Mouse (Mus musculus) NIH3T3 (cell line): ENCODE data around the gene Spen.
A peak's percentile ranks its signal among the peaks of the same experiment; 100 is the strongest.
"Not testable (repeated sequence)": the region's sequence is repeated elsewhere in the genome, so short reads cannot be mapped to it uniquely, and the experiment has no call there.

Experiments used
- DNase-seq: peaks from one replicate; pipeline ENCODE4 v3.0.0-alpha.2; 2012; ENCODE audit warnings: low read depth

The Spen gene

DNA sequence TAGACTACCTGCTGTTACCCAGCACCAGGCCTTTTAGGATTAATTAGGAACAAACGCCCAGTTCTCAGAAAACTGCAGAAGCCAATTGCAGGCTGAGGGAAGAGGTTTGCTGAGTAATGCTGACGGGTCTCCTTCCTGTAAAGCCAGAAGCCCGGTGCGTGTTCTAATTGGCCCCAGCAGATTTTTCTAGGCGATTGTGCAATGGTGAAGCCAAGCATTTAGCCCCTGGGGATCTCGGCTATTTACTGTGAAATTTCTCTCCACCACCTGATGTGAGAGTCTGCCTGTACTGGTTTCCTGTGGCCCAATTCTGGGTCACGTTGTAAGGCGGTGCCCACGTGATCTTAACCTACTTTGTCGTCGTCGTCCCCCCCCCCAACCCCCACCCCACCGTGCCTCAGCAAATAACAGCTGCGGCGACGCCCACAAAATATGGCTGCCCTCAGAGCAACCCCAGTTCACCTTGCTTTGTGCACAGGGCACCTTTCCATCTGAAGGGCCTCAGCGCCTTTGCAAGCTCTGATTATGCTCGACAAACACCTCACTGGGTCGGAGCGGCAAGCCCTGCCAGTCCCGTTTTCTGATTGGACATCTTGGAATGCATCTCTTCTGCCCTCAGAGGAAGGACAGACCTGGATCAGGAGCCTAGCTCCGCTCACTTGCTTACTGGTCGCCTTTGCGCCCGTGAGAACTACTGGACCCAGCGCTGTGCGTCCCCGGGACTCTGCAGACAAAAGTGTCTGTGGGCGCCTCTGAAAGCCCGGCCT lies 20.9 kb upstream of the Spen start:
- DNase-seq, result peak; percentile 95

DNA sequence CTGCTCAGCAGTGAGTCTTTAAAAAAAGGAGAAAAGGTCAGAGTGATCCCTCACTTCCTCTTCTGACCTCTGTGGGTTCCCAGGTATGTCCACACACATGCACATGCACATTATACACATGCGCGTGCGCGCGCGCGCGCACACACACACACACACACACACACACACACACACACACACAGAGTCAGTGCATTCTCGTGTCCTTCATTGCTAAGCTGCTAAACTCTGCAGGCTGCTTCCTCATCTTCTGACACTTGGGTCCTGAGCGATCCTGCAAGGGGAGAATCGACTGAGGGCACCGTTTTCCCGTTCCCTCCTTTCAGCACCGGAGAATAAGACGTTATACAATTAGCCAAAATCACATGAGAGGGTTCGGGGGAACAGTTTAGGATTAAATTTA lies 20.3 kb upstream of the Spen start:
- peak; percentile 76 for DNase-seq

DNA sequence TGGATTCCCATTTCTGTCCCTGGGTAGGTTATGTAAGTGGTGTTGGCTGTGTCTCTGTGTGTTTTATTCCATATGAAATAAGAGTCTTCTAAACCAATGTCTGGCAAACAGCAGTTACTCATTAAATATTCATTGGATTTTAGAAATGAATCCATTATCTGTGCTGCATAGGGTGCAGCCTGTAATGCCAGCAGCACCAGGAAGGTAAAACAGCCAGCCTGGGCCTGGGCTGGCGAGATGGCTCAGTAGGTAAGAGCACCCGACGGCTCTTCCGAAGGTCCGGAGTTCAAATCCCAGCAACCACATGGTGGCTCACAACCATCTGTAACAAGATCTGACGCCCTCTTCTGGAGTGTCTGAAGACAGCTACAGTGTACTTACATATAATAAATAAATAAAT lies 17.8 kb upstream of the Spen start:
- DNase-seq, result not testable (repeated sequence)

DNA sequence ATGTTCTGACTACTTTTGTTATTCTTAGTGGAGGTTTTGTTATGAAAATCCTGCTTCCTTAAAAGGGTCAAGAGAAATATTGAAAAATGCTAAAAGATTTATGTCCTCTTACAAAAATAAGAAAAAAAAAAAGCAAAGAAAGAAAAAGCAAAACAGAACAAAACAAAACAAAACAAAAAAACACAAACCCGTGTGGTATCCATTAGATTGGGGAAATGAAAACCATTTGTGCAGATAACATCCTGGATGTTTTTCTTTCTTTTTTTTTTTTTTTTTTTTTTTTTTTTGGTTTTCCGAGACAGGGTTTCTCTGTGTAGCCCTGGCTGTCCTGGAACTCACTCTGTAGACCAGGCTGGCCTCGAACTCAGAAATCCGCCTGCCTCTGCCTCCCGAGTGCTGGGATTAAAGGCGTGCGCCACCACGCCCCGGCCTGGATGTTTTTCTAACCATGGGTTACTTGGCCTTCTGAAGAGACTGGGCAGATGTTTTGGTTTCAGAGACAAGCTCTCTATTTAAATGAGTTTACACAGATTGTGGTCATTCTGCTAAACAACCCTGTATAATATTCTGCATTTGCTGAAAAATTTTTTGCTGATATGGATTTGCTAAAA lies 16.0 kb upstream of the Spen start:
- not testable (repeated sequence) for DNase-seq

DNA sequence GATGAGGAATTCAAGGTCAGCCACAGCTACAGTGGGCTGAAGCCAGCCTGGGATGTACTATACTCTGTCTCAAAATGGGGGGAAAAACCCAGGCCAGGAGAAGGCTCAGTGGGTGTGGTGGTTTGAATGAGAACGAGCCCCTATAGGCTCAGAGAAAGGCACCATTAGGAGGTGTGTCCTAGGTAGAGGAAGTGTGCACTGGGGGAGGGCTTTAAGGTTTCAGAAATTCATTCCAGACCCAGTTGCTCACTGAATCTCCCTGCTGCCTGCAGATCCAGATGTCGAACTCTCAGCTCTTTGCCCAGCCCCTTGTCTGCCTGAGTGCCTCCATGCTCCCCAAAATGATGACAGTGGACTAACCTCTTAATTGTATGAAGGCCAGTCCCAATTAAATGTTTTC lies 14.1 kb upstream of the Spen start:
- peak; percentile 82 for DNase-seq

DNA sequence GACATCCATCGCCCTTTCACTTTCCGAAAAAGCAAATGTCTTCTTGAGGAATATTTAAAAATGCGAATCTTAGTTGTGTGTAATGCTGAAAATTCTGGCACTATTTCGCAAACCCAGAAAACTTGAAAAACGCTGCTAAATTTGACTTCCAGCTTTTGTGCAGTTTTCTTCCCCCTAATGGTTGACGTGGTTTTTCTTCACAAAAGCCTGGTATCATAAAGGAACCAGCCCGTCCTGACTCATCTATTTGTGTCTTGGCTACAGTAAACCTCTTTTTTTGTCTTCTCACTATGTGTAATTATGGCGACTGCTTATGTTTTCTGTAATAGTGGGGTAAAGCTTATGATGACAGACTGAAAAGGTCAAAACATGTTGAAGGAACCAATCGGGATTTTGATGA lies 8.9 kb upstream of the Spen start:
- DNase-seq, result peak; percentile 52

DNA sequence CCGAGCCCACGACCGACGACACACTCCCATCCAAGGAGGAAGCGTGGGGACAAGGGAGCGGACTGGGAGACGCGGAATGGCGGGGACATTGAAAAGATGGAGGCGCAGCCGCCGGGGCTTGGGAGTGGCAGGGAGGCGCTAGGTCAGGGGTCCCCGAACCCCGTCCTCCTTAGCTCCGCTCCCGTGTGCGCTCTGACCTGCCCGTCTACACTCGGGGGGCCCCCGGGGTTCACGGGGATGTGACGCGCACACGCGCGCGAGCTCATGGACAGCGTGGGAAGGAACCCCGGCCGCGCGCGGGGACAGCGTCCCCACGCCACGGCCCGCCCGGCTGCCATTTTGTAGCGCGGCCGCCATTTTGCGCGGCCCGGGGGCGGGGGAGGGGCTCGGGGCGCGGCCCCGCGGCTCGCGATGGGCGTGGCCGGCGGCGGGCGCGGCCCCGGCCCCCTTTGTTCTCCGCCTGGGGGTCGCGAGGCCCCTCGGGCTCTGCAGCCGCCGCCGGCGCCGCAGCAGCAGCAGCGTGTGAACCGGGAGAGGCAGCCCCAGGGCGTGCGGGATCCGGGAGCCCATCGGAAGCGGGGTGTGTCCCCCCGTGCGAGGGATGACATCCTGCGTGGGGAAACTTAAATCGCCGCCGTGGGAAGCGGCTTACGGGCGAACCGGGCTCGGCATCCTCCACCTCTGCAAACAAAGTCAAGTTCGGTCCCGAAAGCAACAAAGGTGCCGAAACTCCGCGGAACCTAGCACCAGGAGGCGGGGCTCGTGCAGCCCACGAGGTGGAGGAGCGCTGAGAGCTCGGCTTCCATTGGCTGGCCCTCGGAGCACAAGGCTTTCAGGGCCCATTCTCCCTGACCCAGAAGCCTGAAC lies 8.2 kb upstream of the Spen start:
- peak; percentile 90 for DNase-seq

DNA sequence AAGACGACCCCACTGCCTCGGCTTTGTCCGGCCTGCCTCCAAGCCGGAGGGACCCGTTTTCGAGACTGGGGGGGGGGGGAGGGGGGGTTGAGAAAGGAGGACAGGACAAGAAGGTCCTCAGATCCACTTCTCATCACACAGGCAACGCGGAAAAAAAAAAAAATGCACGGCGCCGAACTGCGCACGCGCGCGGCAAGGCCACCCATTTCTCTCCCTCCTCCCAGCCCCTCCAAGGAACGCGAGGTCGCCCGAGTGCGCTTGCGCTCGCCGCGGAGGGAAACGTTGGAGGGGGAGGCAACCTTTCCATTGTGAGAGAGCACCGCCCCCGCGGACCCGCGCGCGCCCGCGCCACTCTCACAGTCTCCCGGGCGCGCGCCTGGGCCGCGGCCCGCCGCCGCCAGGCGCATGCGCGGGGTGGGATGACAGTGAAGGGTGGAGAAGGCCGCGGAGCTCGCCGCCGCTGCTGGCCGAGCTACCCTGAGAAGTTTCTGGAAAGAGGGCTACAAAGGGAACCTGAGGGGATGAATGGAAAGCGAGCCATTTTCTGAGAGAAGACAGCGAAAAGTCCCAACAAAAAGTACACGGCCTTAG lies 7.4 kb upstream of the Spen start:
- peak; percentile 99 for DNase-seq

DNA sequence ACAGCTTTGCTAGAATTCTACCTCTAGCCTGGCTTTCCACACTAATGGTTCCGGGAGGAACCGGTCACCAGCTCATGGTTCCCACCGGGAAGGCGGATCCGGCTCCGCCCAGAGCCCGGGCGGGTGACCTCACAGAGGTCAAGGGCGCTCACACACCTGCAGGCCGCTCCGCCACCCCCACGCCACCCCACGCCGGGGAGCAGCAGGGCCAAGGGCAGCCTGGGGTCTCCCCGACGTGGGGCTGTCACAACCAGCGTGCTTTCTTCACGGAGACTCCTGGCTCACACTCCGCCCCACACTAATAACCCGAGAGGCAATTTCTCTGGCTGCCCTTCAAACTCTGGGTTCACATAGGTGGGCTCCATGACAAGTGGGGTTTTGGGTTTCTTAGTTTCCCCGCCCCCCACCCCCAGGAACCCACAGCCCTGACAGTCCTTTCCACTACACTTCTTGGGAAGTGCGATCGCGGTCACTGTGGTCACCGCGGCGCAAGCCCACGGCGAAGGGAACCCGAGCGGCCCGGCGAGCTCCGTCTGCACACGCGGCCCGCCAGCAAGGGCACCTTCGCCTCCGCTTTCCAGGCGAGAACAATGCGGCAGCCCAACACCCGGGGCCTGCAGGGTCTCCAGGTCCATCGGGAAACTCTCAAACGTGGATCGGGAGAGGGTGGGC lies 6.8 kb upstream of the Spen start:
- DNase-seq, result peak; percentile 75

DNA sequence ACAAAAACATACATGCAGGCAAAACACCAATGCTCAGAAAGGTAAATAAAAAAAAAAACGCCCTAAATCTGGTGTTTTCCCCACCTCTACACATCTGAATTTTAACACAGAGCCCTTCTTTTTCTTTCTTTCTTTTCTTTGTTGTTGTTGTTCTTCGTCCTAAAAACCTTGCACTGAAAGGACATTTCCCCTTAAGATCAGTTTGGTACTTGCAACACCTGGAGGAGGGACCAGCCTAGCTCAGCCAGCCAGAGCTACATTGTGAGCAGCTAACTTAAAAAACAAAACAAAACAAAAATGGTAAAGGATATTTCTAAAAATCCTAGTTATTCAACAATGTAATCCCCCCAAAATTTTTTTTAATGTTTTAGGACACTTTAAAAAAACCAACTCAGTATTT lies 6.1 kb upstream of the Spen start:
- DNase-seq, result no peak

DNA sequence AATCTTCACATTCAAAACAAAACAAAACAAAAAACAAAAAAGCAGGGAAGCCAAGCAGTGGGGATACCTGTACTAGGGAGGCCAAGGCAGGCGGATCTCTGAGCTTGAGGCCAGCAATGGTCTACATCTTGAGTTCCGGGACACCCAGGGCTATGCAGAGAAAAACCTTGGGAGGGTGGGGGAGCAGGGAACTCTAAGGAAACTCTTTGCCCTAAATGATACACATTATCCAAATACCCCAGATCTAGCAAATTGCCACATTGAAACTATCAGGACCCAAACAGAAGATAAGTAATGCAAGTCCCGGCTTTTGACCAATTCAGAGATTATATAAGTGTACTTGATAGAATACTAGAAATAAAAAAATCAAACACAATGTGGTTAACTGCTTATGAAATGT lies 5.2 kb upstream of the Spen start:
- no peak for DNase-seq

DNA sequence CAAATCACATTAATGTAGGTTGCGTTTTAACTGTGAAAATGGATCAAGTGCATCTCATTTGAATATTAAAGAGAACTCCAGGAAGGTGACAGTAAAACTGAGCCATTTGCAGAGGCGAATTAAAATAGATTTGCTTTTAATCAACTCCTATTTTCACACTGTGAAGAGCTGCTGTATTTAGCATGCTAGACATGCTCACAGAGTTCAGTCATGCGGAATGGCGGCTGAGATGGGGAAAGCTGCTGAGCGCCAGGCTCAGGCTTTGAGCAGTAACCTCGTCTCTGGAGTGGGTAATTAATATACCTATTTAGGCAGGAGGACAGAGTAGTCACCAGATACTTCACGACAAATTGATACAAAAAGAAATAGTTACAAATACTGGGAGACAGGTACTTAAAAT lies 3.5 kb upstream of the Spen start:
- no peak for DNase-seq

DNA sequence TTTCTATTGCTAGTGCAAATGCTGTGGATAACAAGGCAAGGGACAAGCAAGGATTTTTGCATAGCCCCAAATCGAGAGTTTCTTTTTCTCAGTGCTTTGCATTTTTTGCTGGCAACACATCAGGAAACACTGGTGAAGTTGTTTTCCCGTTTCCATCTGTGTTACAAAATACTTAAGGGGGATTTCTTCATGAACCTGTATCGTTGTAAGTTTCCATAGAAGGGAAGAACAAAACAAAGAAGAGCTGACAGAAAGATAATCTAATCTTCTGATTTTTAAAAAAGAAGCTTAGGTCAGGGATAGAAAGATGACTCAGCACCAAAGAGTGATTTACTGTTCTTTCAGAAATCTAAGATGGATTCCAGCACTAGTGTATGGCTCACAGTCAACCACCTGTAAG lies 2.4 kb upstream of the Spen start:
- DNase-seq, result peak; percentile 51

DNA sequence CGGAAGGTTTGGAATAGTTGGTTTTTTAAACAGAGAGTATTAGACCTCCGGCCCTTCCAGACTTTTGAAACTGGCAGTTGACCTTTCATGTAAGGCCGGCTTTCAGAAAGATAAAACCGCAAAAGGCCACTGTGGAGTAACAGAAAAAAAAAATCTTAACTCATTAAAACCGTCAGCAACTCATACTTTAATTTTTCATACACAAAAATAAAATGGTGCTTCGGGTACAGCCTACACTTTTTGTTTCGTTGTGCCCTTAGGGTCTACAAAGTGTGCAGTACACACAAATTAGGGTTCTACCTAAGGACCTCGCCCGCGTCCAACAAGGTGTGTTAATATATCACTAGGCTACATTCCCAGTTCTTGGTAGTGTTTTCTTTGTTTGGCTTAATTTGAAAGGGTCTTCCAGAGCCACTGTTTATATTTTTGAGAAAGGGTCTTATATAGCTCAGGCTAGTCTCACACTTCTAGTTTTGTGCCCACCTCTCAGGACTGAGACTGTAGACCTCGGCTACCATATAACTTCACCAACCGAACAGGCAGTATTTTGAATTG lies 893 bp upstream of the Spen start:
- no peak for DNase-seq

DNA sequence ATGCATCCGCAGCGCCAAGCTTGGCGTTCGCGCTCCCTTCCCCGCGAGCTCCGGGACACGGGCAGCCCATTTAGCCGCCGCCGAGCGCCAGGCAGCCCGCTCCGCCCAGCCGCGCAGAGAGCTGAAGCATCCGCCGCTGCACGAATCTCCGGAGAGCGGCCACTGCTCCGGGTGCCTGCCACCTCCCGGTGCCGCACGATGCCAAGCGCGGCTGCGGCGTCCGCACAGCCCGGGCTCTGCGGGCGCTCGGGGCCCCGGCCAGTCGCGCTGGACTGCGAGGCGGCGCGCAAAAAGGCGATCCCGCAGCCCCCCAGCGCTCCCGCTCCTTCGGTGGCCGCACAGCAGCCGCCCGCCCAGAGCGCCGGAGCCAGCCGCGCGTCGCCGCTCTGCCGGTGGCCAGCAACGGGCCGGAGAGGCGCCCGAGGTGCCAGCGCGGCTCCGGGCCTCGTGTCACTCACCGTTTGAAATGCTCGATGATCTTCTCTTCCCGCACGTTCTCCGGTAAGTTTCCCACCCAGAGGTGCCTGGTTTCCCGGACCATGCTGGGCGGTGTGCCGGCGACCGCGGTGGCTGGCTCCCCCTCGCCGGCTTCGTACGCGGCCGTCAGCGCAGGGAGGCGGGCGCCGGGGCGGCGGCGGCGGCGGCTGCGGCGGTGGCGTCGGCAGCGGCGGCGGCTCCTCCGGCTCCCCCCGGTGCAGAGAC lies 540 bp downstream of the Spen start:
- DNase-seq, result no peak

DNA sequence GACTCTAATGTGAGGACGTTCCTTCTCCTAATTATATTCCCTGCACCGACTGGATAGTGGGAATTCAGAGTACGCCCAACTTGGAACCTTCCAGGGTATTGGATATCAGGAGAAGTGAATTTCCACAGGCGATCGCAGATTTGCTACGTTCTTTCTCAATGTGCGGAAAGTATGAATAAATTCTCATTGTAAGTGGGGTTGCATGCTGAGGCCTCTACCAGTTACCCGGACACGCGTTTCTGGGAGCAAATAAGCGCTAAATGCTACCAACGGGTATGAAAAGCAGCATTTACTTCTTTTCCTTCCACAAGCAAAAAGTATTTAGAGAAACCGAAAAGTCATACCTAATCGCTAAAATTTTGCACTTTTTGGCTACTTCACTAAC lies 1.2 kb downstream of the Spen start:
- DNase-seq, result no peak

DNA sequence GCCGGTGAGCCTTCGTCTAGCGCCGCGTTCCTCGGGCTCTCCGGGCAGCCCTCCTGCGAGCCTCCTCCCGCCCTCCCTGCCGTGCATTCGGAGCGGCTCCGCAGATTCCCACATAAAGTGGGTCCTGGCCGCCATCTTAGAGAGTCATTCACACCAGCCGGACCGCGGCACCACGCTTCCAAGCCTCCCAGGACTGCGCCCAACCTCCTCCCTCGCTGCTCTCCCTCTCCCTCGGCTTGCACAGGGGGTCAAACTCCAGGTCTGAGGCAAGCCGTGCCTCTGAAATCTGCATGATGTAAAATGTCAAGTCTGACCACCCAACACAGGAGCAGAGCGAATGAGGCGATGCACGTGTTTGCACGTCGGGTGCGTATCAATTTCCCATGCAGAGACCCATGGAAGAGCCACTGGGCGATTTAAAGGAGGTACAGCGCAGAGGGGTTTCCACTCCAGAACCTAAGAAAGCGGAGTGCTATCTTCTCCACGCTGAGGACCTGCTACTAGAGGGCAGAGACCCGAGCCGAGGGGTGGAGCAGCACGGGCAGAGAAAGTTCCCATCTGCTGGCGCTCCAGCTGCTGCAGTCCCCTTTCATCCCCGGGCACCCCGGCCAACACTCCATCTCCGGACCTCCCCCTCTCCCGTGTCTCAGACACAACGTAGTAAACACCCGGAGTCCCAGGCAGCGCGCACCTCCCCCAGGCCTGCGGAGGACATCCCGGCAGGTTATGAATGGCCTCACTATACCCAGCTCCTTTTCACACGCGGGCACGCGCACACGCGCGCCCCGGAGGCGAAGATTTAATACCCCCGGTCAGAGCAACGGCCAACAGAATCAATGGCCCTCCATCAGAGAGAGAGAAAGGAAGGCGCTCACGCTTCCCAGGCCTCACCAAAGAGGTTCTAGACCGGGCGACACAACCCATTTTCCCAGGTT lies 1.8 kb downstream of the Spen start:
- DNase-seq, result peak; percentile 65

DNA sequence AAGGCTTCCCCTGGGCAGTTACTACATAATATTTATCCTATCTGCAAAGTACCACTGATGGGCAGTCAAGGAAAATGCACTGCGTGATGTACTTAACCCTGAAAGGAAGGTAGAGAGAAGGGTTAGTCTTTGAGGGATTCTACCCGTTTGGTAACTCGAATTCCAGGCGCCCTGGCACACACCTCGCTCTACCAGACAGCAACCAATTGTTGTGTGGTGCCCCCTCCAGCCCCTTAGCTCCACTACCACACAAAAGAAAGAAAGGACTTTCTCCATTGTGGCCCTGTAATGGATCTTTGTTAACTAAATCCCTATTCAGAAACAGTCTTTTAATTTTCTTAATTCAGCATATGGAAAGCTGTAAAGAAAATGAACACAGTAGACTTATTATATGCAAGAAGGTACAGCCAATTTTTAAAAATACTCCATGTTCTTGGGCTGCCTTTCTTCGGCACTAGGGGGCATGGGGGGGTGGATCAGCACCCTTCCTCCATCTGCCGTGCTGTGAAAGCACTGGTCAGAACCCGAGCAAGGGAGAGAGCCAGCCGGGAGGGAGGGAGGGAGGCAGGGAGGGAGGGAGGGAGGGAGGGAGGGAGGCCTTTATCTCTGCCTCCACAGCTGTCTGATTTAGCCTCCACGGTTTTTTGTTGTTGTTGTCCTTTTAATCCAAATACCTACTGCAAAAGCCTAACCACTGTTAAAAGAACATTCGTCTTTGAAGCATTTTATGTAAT lies 3.3 kb downstream of the Spen start:
- DNase-seq, result peak; percentile 86

DNA sequence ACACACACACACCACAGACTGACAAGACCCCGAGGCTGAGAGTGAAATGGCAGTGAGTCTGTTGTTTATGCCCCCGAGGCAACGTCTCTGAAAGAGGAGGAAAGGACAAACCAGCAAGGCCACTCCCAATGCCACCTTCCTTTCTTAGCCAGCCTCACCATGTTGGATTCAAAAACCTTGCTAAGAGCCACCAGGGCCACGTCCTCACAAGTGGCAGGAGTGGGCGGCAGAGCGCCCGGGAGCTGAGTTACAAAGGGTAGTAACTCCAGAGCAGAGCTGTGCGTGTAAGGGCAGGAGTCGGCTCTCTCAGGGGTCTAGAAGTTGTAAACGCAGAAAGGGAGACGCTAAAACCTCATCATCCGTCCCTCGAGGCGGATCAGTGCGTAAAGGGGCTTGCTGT lies 7.4 kb downstream of the Spen start:
- no peak for DNase-seq
